Mouse (Mus musculus) lung, embryonic 14.5 days (tissue): Measurements from ENCODE around the gene Cog5. TPM values are rescaled to one million over a fixed set of nuclear protein-coding genes. Genes with fewer than 3 reads are reported as not detected.

Source experiments
- ATAC-seq: fragments of 200-750 bp; cut with Nextera tagmentation; 2 replicates; pipeline ENCODE4 v1.8.0; 2017; ENCODE audit warnings: mild to moderate bottlenecking, moderate TSS enrichment, moderate library complexity; ENCODE audit not compliant: insufficient read depth
- DNase-seq: peaks from one replicate; pipeline ENCODE4 v3.0.0-alpha.2; 2015
- H3K27ac ChIP-seq: fragments of 300-500 bp; sonication (generic); 2 replicates; pipeline ENCODE4 v1.5.1; 2014; ENCODE audit warnings: low read depth, mild to moderate bottlenecking, moderate library complexity
- H3K27me3 ChIP-seq: fragments of 300-500 bp; sonication (generic); 2 replicates; pipeline ENCODE4 v1.6.1; 2014; ENCODE audit warnings: low read length, control low read depth; ENCODE audit not compliant: insufficient read depth
- H3K36me3 ChIP-seq: fragments of 300-500 bp; sonication (generic); 2 replicates; pipeline ENCODE4 v1.6.1; 2014; ENCODE audit warnings: control low read depth; ENCODE audit not compliant: insufficient read depth
- H3K4me1 ChIP-seq: fragments of 300-500 bp; sonication (generic); 2 replicates; pipeline ENCODE4 v1.6.1; 2014; ENCODE audit warnings: antibody characterized with exemption, control low read depth; ENCODE audit not compliant: insufficient read depth
- H3K4me2 ChIP-seq: fragments of 300-500 bp; sonication (generic); 2 replicates; pipeline ENCODE4 v1.6.1; 2014; ENCODE audit warnings: mild to moderate bottlenecking
- H3K4me3 ChIP-seq: fragments of 300-500 bp; sonication (generic); 2 replicates; pipeline ENCODE4 v1.5.1; 2014; ENCODE audit warnings: low read depth, low read length
- H3K9ac ChIP-seq: fragments of 300-500 bp; sonication (generic); 2 replicates; pipeline ENCODE4 v1.6.1; 2014
- H3K9me3 ChIP-seq: fragments of 300-500 bp; sonication (generic); 2 replicates; pipeline ENCODE4 v1.6.1; 2016; ENCODE audit warnings: low read depth, low read length, control low read depth
- CTCF ChIP-seq: IDR thresholded peaks from 2 replicates; pipeline ENCODE4 v1.5.1; 2016; ENCODE audit warnings: antibody characterized with exemption, low read depth
- WGBS: fragments of 180-500 bp; shearing (Covaris S2); extraction: QIAGEN DNeasy Blood & Tissue Kit; methylation state at CpG from one replicate; pipeline ENCODE4 v1.1.7; 2014; 5-methylcytosine and 5-hydroxymethylcytosine counted together
- polyA plus RNA-seq: library from polyadenylated mRNA; unstranded; fragments of >200 nt; fragmentation: Nextera tagmentation; extraction: Ambion mirVana; gene quantifications from 2 replicates; pipeline ENCODE4 v1.2.1, GENCODE M21; 2014

The Cog5 gene
- polyA plus RNA-seq, 1 experiment from 2014 or later = 34.0 TPM

GRCm38 (mm10) chr12:31900391-31900914 lies 245.8 kb downstream of the Cog5 start:
- Histone ChIP-seq H3K9me3 (no peaks in the 10 kb centered on the region), H3K36me3 (peaks cover under 1% of the 10 kb centered on the region; the same call in 1 of the 2 replicates), H3K4me3 (no peak overlapping the region), H3K27ac (no peak overlapping the region), H3K9ac (no peak overlapping the region), H3K4me2 (no peak overlapping the region), H3K27me3 (no peaks in the 10 kb centered on the region), H3K4me1 (peaks cover 4% of the 10 kb centered on the region; the same call in 1 of the 2 replicates)
- no peak for TF ChIP-seq CTCF
- ATAC-seq (no peak), DNase-seq (no peak)
- whole genome bisulfite sequencing = 76% methylated on average over 4 of the region's 4 CpGs

- Histone ChIP-seq H3K9me3 (no peaks in the 10 kb centered on the region), H3K27ac (no peak overlapping the region), H3K27me3 (no peaks in the 10 kb centered on the region), H3K4me3 (no peak overlapping the region), H3K9ac (no peak overlapping the region), H3K4me1 (no peaks in the 10 kb centered on the region), H3K4me2 (no peak overlapping the region), H3K36me3 (no peaks in the 10 kb centered on the region)
- ATAC-seq = no peak
- 47% methylated on average over 6 of the region's 6 CpGs for WGBS
- no peak for TF ChIP-seq CTCF
- DNase-seq = no peak
Measured at GRCm38 (mm10) chr12:31905696-31906551, 251.3 kb downstream of the Cog5 start.

- Histone ChIP-seq H3K4me3 (no peak overlapping the region), H3K4me2 (no peak overlapping the region), H3K9ac (no peak overlapping the region), H3K27me3 (no peaks in the 10 kb centered on the region), H3K36me3 (no peaks in the 10 kb centered on the region), H3K27ac (no peak overlapping the region), H3K9me3 (no peaks in the 10 kb centered on the region), H3K4me1 (no peaks in the 10 kb centered on the region)
- no peak for DNase-seq
- WGBS = 91% methylated on average over 2 of the region's 2 CpGs
- no peak for ATAC-seq
- no peak for TF ChIP-seq CTCF
Measured at GRCm38 (mm10) chr12:31907436-31907835, 252.8 kb downstream of the Cog5 start.

- Histone ChIP-seq H3K9me3 (no peaks in the 10 kb centered on the region), H3K27ac (no peak overlapping the region), H3K36me3 (no peaks in the 10 kb centered on the region), H3K4me2 (no peak overlapping the region), H3K9ac (no peak overlapping the region), H3K4me3 (no peak overlapping the region), H3K4me1 (no peaks in the 10 kb centered on the region), H3K27me3 (no peaks in the 10 kb centered on the region)
- no peak for DNase-seq
- no peak for ATAC-seq
- 79% methylated on average over 6 of the region's 6 CpGs for WGBS
- TF ChIP-seq CTCF = no peak
Measured at GRCm38 (mm10) chr12:31912966-31913551, 258.4 kb downstream of the Cog5 start.

- Histone ChIP-seq H3K36me3 (no peaks in the 10 kb centered on the region), H3K4me1 (no peaks in the 10 kb centered on the region), H3K9ac (no peak overlapping the region), H3K9me3 (no peaks in the 10 kb centered on the region), H3K4me3 (no peak overlapping the region), H3K27ac (no peak overlapping the region), H3K27me3 (no peaks in the 10 kb centered on the region), H3K4me2 (no peak overlapping the region)
- ATAC-seq (no peak; the same call in 1 of the 2 replicates), DNase-seq (no peak)
- WGBS = 44% methylated on average over 4 of the region's 4 CpGs
- TF ChIP-seq CTCF = no peak
Measured at GRCm38 (mm10) chr12:31913614-31914013, 258.9 kb downstream of the Cog5 start.

- ATAC-seq = no peak
- 91% methylated on average over 5 of the region's 5 CpGs for WGBS
- no peak overlapping the region for H3K27ac ChIP-seq
Measured at GRCm38 (mm10) chr12:31916691-31917090, 262.0 kb downstream of the Cog5 start.

GRCm38 (mm10) chr12:31917245-31917644 lies 262.6 kb downstream of the Cog5 start:
- Histone ChIP-seq H3K9me3 (no peaks in the 10 kb centered on the region), H3K4me3 (no peak overlapping the region), H3K36me3 (no peaks in the 10 kb centered on the region), H3K4me1 (no peaks in the 10 kb centered on the region), H3K27ac (no peak overlapping the region), H3K27me3 (no peaks in the 10 kb centered on the region), H3K4me2 (no peak overlapping the region), H3K9ac (no peak overlapping the region)
- ATAC-seq = no peak
- DNase-seq = peak; percentile 19
- 74% methylated on average over 5 of the region's 5 CpGs for WGBS
- no peak for TF ChIP-seq CTCF

More at GRCm38 (mm10) chr12:31916691-31917090, 262.0 kb downstream of the Cog5 start:
- no peak overlapping the region for H3K4me2 ChIP-seq
- no peaks in the 10 kb centered on the region for H3K4me1 ChIP-seq
- H3K4me3 ChIP-seq = no peak overlapping the region
- no peaks in the 10 kb centered on the region for H3K36me3 ChIP-seq
- H3K27me3 ChIP-seq = no peaks in the 10 kb centered on the region
- no peak for TF ChIP-seq CTCF
- no peak overlapping the region for H3K9ac ChIP-seq
- H3K9me3 ChIP-seq = no peaks in the 10 kb centered on the region
- no peak for DNase-seq
